Comparison of ENCODE assay signal across 12 mouse cellular contexts in genomic region chr1:33947838-33948237, GRCm38 (mm10). TPM values are rescaled to one million over a fixed set of nuclear protein-coding genes. Genes with fewer than 3 reads are reported as not detected.
DNase-seq lines count a peak whose midpoint lies in the region; ATAC-seq and TF ChIP-seq lines count a peak whose summit lies in the region.
"Had no signal": no experiment of that assay in that cellular context is flagged by ENCODE, and none has a peak within 500 bp of the region (broad histone marks: within the 10 kb centered on the region; RNA-seq: fewer than 3 reads in every experiment).

No protein-coding gene starts in this region.

- H3K9ac ChIP-seq in intestine, postnatal 0 days (ENCODE audit: low read depth, low read length): no peak overlapping the region
- H3K9ac ChIP-seq in intestine, embryonic 15.5 days: no peak overlapping the region
- H3K9ac ChIP-seq in CH12.LX (ENCODE audit: insufficient read depth, low read depth): no peak overlapping the region
- H3K9ac ChIP-seq: embryonic facial prominence, embryonic 15.5 days; midbrain, embryonic 13.5 days; neural tube, embryonic 13.5 days had no signal

- no peak overlapping the region for H3K4me2 ChIP-seq in intestine, postnatal 0 days (replicated peaks; ENCODE audit: low read depth)
- no peak overlapping the region for H3K4me2 ChIP-seq in intestine, embryonic 15.5 days (replicated peaks)
- H3K4me2 ChIP-seq in CH12.LX (ENCODE audit: insufficient read depth, low read depth, poor library complexity, severe bottlenecking): no peak overlapping the region
- H3K4me2 ChIP-seq: embryonic facial prominence, embryonic 15.5 days; midbrain, embryonic 13.5 days; neural tube, embryonic 13.5 days had no signal

- intact Hi-C loops in left cerebral cortex, postnatal 25 days (cut with DNase I): loop anchor here (5.0 kb wide), 1 partner anchor 41 kb away; the partner anchor contains the start of genes Bend6 and Dst

- in situ Hi-C loops in CH12.LX (cut with MboI; ENCODE audit: low pct_ligation_motif_present, low pct_unique_long_range_greater_than_20kb, low sequenced_read_pairs): no loop called here

- TF ChIP-seq RAD21 in CH12.LX (IDR thresholded peaks at IDR 0.05; ENCODE audit: low read depth, low read length): no peak

- peak; percentile 14; the same call in 1 of the 2 replicates for TF ChIP-seq CTCF in intestine, postnatal 0 days (IDR thresholded peaks at IDR 0.05; ENCODE audit: low read depth)
- peak in 1 of 2 experiments; percentile 12; a peak in 1 of 4 replicates for TF ChIP-seq CTCF in CH12.LX (conservative IDR thresholded peaks at IDR 0.05 in 1 of 2, IDR thresholded peaks at IDR 0.05 in 1 of 2; ENCODE audit: low read depth in 2 of 2, low read length in 2 of 2)
- TF ChIP-seq CTCF in E14TG2a.4 (conservative IDR thresholded peaks at IDR 0.05; ENCODE audit: low read length): peak; percentile 10; the same call in 1 of the 2 replicates
- no peak for TF ChIP-seq CTCF in cortical plate, adult 2 months (IDR thresholded peaks at IDR 0.05; ENCODE audit: extremely low read depth, insufficient read depth, low read length)

- H3K4me3 ChIP-seq in intestine, postnatal 0 days (ENCODE audit: low read depth, low read length): no peak overlapping the region
- no peak overlapping the region for H3K4me3 ChIP-seq in intestine, embryonic 15.5 days (replicated peaks)
- H3K4me3 ChIP-seq in CH12.LX (replicated peaks in 1 of 3; ENCODE audit: low read depth in 2 of 3, low read length in 2 of 3, poor library complexity in 1 of 3) (no peak overlapping the region), E14TG2a.4 (replicated peaks; ENCODE audit: low read length) (no peak overlapping the region)
- no peak overlapping the region for H3K4me3 ChIP-seq in cortical plate, adult 2 months (ENCODE audit: insufficient read depth, low read length)
- H3K4me3 ChIP-seq: embryonic facial prominence, embryonic 15.5 days; midbrain, embryonic 13.5 days; neural tube, embryonic 13.5 days had no signal

- H3K27me3 ChIP-seq in intestine, postnatal 0 days (replicated peaks; ENCODE audit: control insufficient read depth, insufficient read depth, low read length): no peaks in the 10 kb centered on the region
- no peaks in the 10 kb centered on the region for H3K27me3 ChIP-seq in intestine, embryonic 15.5 days (replicated peaks)
- H3K27me3 ChIP-seq in CH12.LX (replicated peaks) (no peaks in the 10 kb centered on the region), E14TG2a.4 (ENCODE audit: insufficient read depth, low read length) (no peaks in the 10 kb centered on the region)
- H3K27me3 ChIP-seq: embryonic facial prominence, embryonic 15.5 days; midbrain, embryonic 13.5 days; neural tube, embryonic 13.5 days had no signal

- WGBS in intestine, postnatal 0 days: 69% methylated on average over 6 of the region's 6 CpGs
- WGBS in intestine, embryonic 15.5 days: 84% methylated on average over 6 of the region's 6 CpGs

- no peaks in the 10 kb centered on the region for H3K4me1 ChIP-seq in intestine, postnatal 0 days (replicated peaks; ENCODE audit: control insufficient read depth, insufficient read depth, low read length)
- no peaks in the 10 kb centered on the region for H3K4me1 ChIP-seq in intestine, embryonic 15.5 days (replicated peaks)
- peaks cover 4 to 12% of the 10 kb centered on the region in 2 experiments; a peak in 3 of 4 replicates for H3K4me1 ChIP-seq in CH12.LX (ENCODE audit: control insufficient read depth in 1 of 2, insufficient read depth in 2 of 2)
- peaks cover 54% of the 10 kb centered on the region for H3K4me1 ChIP-seq in E14TG2a.4 (replicated peaks; ENCODE audit: low read depth, low read length)
- H3K4me1 ChIP-seq in cortical plate, adult 2 months (ENCODE audit: control insufficient read depth, insufficient read depth, low read length): peaks cover 4% of the 10 kb centered on the region
- H3K4me1 ChIP-seq: midbrain, embryonic 13.5 days; neural tube, embryonic 13.5 days had no signal

- no peak for ATAC-seq in intestine, postnatal 0 days
- ATAC-seq in intestine, embryonic 15.5 days: no peak
- ATAC-seq: midbrain, embryonic 13.5 days had no signal

- no peak for TF ChIP-seq EP300 in CH12.LX (IDR thresholded peaks at IDR 0.05; ENCODE audit: low read length)

- no peaks in the 10 kb centered on the region for H3K9me3 ChIP-seq in intestine, postnatal 0 days (ENCODE audit: control insufficient read depth)
- no peaks in the 10 kb centered on the region for H3K9me3 ChIP-seq in intestine, embryonic 15.5 days
- H3K9me3 ChIP-seq in CH12.LX (replicated peaks; ENCODE audit: low read length) (peaks cover 2% of the 10 kb centered on the region), E14TG2a.4 (ENCODE audit: low read length) (no peaks in the 10 kb centered on the region)
- H3K9me3 ChIP-seq: embryonic facial prominence, embryonic 15.5 days; G1E; midbrain, embryonic 13.5 days; neural tube, embryonic 13.5 days had no signal

- no peak for DNase-seq in CH12.LX (ENCODE audit: extremely low read depth)
- no peak for DNase-seq in left cerebral cortex, postnatal 25 days (ENCODE audit: low spot score in 2 of 2)
- no peak for DNase-seq in right cerebral cortex, adult 18-20 months
- DNase-seq: left cerebral cortex, postnatal 4 days had no signal

- no peaks in the 10 kb centered on the region for H3K36me3 ChIP-seq in intestine, postnatal 0 days (ENCODE audit: control insufficient read depth, insufficient read depth)
- H3K36me3 ChIP-seq in intestine, embryonic 15.5 days: no peaks in the 10 kb centered on the region
- H3K36me3 ChIP-seq in CH12.LX (replicated peaks in 1 of 2; ENCODE audit: control insufficient read depth in 1 of 2, insufficient read depth in 1 of 2, low read length in 1 of 2): peaks cover 0 to 13% of the 10 kb centered on the region in 2 experiments
- H3K36me3 ChIP-seq in E14TG2a.4 (ENCODE audit: insufficient read depth, low read length): no peaks in the 10 kb centered on the region; the same call in 1 of the 2 replicates
- H3K36me3 ChIP-seq: embryonic facial prominence, embryonic 15.5 days; G1E; midbrain, embryonic 13.5 days; neural tube, embryonic 13.5 days had no signal

- no peak for TF ChIP-seq POLR2A in CH12.LX (IDR thresholded peaks at IDR 0.05; ENCODE audit: low read depth, low read length)
- TF ChIP-seq POLR2A in cortical plate, adult 2 months (IDR thresholded peaks at IDR 0.05; ENCODE audit: extremely low read depth, insufficient read depth, low read length): no peak

- H3K79me2 ChIP-seq in CH12.LX (replicated peaks; ENCODE audit: control insufficient read depth, extremely low read depth, insufficient read depth, poor library complexity, severe bottlenecking): no peaks in the 10 kb centered on the region

- H3K27ac ChIP-seq in intestine, postnatal 0 days (ENCODE audit: low read depth, low read length): no peak overlapping the region
- H3K27ac ChIP-seq in intestine, embryonic 15.5 days: no peak overlapping the region
- no peak overlapping the region for H3K27ac ChIP-seq in CH12.LX (ENCODE audit: insufficient read depth, low read depth)
- H3K27ac ChIP-seq in cortical plate, adult 2 months (ENCODE audit: insufficient read depth, low read length): 0 out of 2 replicates have a peak overlapping the region, but pooled peaks have one; percentile 22
- H3K27ac ChIP-seq: embryonic facial prominence, embryonic 15.5 days; midbrain, embryonic 13.5 days; neural tube, embryonic 13.5 days had no signal

- dilution Hi-C loops in CH12.LX (cut with MboI; ENCODE audit: extremely low pct_ligation_motif_present, extremely low pct_unique_long_range_greater_than_20kb, low sequenced_read_pairs): no loop called here

TF ChIP-seq in CH12.LX, 34 proteins besides CTCF, POLR2A, EP300 and RAD21:
- TF ChIP-seq SMC3 (IDR thresholded peaks at IDR 0.05; ENCODE audit: low read depth, low read length) (peak; percentile 11; the same call in 1 of the 2 replicates), ZKSCAN1 (IDR thresholded peaks at IDR 0.05; ENCODE audit: borderline replicate concordance, low read depth, low read length) (no peak)

RNA-seq across cellular contexts. Expression of gene Dst, which starts 39.8 kb away (rescaled TPM):
- polyA plus RNA-seq in intestine, postnatal 0 days (2015; fragmentation: Nextera tagmentation; extraction: Ambion mirVana): 19.0 and 22.0 TPM in 2 replicates
- 19.2 and 20.1 TPM in 2 replicates for polyA plus RNA-seq in intestine, embryonic 15.5 days (2015; fragmentation: Nextera tagmentation; extraction: Ambion mirVana)
- total RNA-seq in CH12.LX (2012; rRNA removed) (15.9 and 20.5 TPM in 2 replicates), CH12.LX (2014; rRNA removed) (7.4 and 9.1 TPM in 2 replicates)
- polyA plus RNA-seq in CH12.LX (2012; ENCODE audit: insufficient read length, low read depth): 27.6 and 28.0 TPM in 2 replicates
- polyA plus RNA-seq in cortical plate, adult 2 months (2012; rRNA removed): 88.5 TPM in 2 replicates
- 100 to 1,000 TPM; 237 to 263 TPM for total RNA-seq in left cerebral cortex, postnatal 25 days (2021)
- polyA plus RNA-seq: G1E had no signal

RNA-seq across cellular contexts. Expression of gene Bend6, which starts 40.2 kb away (rescaled TPM):
- 0.33 and 0.35 TPM in 2 replicates for polyA plus RNA-seq in intestine, postnatal 0 days (2015; fragmentation: Nextera tagmentation; extraction: Ambion mirVana)
- 0.88 and 1.3 TPM in 2 replicates for polyA plus RNA-seq in intestine, embryonic 15.5 days (2015; fragmentation: Nextera tagmentation; extraction: Ambion mirVana)
- total RNA-seq in CH12.LX (2012; rRNA removed) (0.50 and 1.4 TPM in 2 replicates), CH12.LX (2014; rRNA removed) (3.2 and 4.0 TPM in 2 replicates)
- polyA plus RNA-seq in CH12.LX (2012; ENCODE audit: insufficient read length, low read depth): 2.5 and 3.4 TPM in 2 replicates
- polyA plus RNA-seq in cortical plate, adult 2 months (2012; rRNA removed): 146 and 157 TPM in 2 replicates
- total RNA-seq in left cerebral cortex, postnatal 25 days (2021): 100 to 1,000 TPM; 123 to 127 TPM
- total RNA-seq: G1E had no signal
- polyA plus RNA-seq: G1E had no signal

Comparison
In these comparisons a context has a peak if more than half of its experiments do, and no peak if none do; other contexts are left out.
1. RNA of gene Bend6, which starts 40.2 kb away (polyA plus RNA-seq): 146 to 157 TPM in cortical plate, adult 2 months; 2.5 to 3.4 TPM in CH12.LX, 0.88 to 1.3 TPM in intestine, embryonic 15.5 days and 0.33 to 0.35 TPM in intestine, postnatal 0 days; every median in the first group is over 10 times any median in the second.